Mouse (Mus musculus) embryonic facial prominence, embryonic 12.5 days (tissue): ENCODE results near the gene Mapt. TPM values are rescaled to one million over a fixed set of nuclear protein-coding genes. Genes with fewer than 3 reads are reported as not detected.

Source experiments
- ATAC-seq: fragments of 200-750 bp; cut with Nextera tagmentation; 2 replicates; pipeline ENCODE4 v1.8.0; 2017; ENCODE audit not compliant: insufficient number of reproducible peaks, insufficient read depth, low FRiP score, low TSS enrichment
- H3K27ac ChIP-seq: fragments of 300-500 bp; sonication (generic); 2 replicates; pipeline ENCODE4 v1.5.1; 2016; ENCODE audit warnings: mild to moderate bottlenecking
- H3K27me3 ChIP-seq: fragments of 300-500 bp; sonication (generic); 2 replicates; pipeline ENCODE4 v1.6.1; 2016; ENCODE audit warnings: mild to moderate bottlenecking, moderate library complexity
- H3K36me3 ChIP-seq: fragments of 300-500 bp; sonication (generic); 2 replicates; pipeline ENCODE4 v1.6.1; 2016; ENCODE audit warnings: mild to moderate bottlenecking
- H3K4me1 ChIP-seq: fragments of 300-500 bp; sonication (generic); 2 replicates; pipeline ENCODE4 v1.6.1; 2016
- H3K4me2 ChIP-seq: fragments of 300-500 bp; sonication (generic); replicated peaks from 2 replicates; pipeline ENCODE4 v1.6.1; 2016; ENCODE audit warnings: mild to moderate bottlenecking, moderate library complexity
- H3K4me3 ChIP-seq: fragments of 300-500 bp; sonication (generic); 2 replicates; pipeline ENCODE4 v1.5.1; 2016; ENCODE audit warnings: mild to moderate bottlenecking
- H3K9ac ChIP-seq: fragments of 300-500 bp; sonication (generic); 2 replicates; pipeline ENCODE4 v1.6.1; 2016; ENCODE audit warnings: mild to moderate bottlenecking, moderate library complexity
- H3K9me3 ChIP-seq: fragments of 300-500 bp; sonication (generic); 2 replicates; pipeline ENCODE4 v1.6.1; 2016; ENCODE audit warnings: mild to moderate bottlenecking, moderate library complexity
- WGBS: fragments of 180-500 bp; shearing (Covaris S2); methylation state at CpG from one replicate; pipeline ENCODE4 v1.1.7; 2016; 5-methylcytosine and 5-hydroxymethylcytosine counted together
- polyA plus RNA-seq: library from polyadenylated mRNA; unstranded; fragments of >200 nt; fragmentation: Nextera tagmentation; extraction: Ambion mirVana; gene quantifications from 2 replicates; pipeline ENCODE4 v1.2.1, GENCODE M21; 2016

Mapt gene
- 24.1 and 33.2 TPM in 2 replicates for polyA plus RNA-seq

DNA sequence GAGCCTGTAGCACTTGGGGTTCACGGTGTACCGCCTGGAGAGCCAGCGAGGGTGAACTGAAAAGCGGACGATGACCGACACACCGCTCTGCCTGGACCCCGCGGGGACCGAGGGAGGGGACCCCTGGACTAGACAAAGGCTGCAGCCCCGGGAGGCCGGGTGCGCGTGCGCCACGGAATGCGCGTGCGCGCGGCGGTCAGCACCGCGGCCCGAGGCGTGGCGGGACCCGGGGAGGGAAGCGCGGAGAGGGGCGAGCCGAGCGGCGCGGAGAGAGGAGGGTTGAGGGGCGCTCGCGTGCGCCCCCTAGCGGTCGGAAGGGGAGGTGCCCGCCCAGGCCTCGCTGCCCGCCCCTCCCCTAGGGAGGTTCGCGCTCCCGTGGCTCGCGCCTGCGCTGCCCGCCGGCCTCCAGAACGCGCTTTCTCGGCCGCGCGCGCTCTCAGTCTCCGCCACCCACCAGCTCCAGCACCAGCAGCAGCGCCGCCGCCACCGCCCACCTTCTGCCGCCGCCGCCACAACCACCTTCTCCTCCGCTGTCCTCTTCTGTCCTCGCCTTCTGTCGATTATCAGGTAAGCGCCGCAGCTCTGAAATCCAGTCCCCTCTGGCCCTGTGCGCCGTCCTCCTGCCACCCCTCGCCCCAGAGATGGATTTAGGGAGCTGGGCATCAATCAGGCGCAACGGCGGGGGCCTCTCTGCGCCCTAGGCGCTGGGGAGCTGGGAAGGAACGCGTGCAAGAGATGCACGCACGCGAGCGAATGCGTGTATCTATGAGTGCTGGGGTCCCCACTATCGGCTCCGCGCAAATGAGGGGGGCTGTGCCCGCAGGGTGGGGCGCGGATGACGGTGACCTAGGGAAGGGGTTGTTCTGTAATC is at the start of gene Mapt:
TSS of gene Mapt (plus strand) at position 350 of the 871 bp plus-strand sequence.
- Histone ChIP-seq H3K36me3 (no peaks in the 10 kb centered on the region), H3K27me3 (peaks cover 61% of the 10 kb centered on the region), H3K4me2 (peak within 1 kb of the TSS; percentile 99), H3K4me1 (peaks cover 29% of the 10 kb centered on the region), H3K9ac (peak within 1 kb of the TSS; percentile 63), H3K27ac (0 out of 2 replicates have a peak within 1 kb of the TSS, but pooled peaks have one; percentile 19), H3K9me3 (no peaks in the 10 kb centered on the region), H3K4me3 (peak within 1 kb of the TSS; percentile 65)
- WGBS: under 1% methylated on average over 74 of the region's 94 CpGs
- peak; percentile 85 for ATAC-seq

DNA sequence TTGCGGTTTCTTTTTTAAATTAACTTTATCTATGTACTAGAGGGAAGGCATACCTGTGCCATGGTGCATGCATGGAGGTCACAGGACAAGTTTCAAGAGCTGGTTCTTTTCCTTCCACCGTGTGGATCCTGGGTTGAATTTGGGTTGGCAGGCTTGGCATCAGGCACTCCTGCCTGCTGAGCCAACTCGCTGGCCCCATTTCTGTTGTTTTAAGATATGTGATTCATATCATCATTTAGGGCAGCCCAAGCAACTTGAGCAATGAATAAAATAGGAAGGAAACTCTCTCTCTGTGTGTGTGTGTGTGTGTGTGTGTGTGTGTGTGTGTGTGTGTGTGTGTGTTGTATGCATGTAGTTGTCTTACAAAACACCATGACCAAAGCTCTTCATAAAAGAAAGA is 49.0 kb upstream of the Mapt start:
- Histone ChIP-seq H3K27ac (no peak overlapping the region), H3K27me3 (0 out of 2 replicates have a peak, but pooled peaks cover 4% of the 10 kb centered on the region), H3K9ac (no peak overlapping the region), H3K36me3 (no peaks in the 10 kb centered on the region), H3K9me3 (no peaks in the 10 kb centered on the region), H3K4me1 (no peaks in the 10 kb centered on the region), H3K4me3 (no peak overlapping the region), H3K4me2 (no peak overlapping the region)
- no peak for ATAC-seq
- 89% methylated on average over 3 of the region's 3 CpGs for WGBS

DNA sequence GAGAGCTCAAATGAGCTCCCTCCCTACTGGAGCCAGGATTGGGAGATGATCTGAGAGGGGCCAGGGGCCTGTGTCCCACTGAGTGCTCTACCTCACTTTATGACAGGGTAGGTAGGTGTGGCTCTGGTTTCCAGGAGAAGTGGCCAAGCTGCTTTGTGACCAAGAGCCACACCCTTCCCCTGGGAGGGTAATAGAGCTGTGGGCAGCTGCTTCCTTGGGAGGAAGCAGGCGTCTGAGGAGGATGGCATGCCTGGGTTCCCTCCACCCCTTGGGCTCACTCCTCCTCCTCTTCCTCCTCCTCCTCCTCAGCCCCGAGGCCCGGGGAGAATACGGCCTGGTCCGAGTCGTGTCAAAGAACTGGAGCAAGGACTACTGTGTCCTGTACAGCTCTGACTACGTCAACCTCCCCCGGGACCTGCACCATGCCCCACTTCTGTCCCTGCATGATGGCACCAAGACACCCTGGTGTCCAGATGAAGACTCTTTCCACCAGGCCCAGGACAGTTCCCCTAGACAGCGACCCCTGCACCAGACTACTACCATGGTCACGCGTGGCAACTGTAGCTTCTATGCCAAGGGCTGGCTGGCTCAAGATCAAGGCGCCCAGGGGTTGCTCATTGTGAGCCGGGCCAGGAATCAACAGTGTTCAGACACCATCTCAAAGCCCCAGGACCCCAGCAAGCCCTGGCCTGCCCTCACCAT is 44.9 kb upstream of the Mapt start, which contains the start of gene Sppl2c:
TSS of gene Sppl2c (plus strand) at position 193 of the 702 bp plus-strand sequence.
- H3K4me3 ChIP-seq: no peak within 1 kb of the TSS
- no peak within 1 kb of the TSS for H3K27ac ChIP-seq
- no peaks in the 10 kb centered on the region for H3K4me1 ChIP-seq
- H3K9ac ChIP-seq: no peak within 1 kb of the TSS
- no peaks in the 10 kb centered on the region for H3K36me3 ChIP-seq
- 0 out of 2 replicates have a peak, but pooled peaks cover 4% of the 10 kb centered on the region for H3K27me3 ChIP-seq
- no peak for ATAC-seq
- H3K9me3 ChIP-seq: no peaks in the 10 kb centered on the region
- no peak within 1 kb of the TSS for H3K4me2 ChIP-seq
- 84% methylated on average over 13 of the region's 13 CpGs for WGBS

DNA sequence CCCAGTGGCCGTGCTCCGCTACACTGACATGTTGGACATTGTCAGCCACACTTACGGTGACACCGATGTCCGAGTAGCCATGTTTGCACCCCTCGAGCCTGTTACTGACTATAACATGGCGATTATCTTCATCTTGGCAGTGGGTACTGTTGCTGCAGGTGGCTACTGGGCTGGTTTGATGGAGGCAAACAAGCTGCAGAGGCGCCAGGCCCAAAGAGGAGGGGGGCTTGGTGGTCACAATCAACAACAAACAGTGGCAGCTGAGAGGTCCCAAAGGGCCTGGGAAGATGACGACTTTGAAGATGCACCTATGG is 44.4 kb upstream of the Mapt start:
- Histone ChIP-seq H3K4me1 (no peaks in the 10 kb centered on the region), H3K4me2 (no peak overlapping the region), H3K4me3 (no peak overlapping the region), H3K27me3 (0 out of 2 replicates have a peak, but pooled peaks cover 4% of the 10 kb centered on the region), H3K9ac (no peak overlapping the region), H3K27ac (no peak overlapping the region), H3K9me3 (no peaks in the 10 kb centered on the region), H3K36me3 (no peaks in the 10 kb centered on the region)
- no peak for ATAC-seq
- WGBS: 89% methylated on average over 9 of the region's 9 CpGs

DNA sequence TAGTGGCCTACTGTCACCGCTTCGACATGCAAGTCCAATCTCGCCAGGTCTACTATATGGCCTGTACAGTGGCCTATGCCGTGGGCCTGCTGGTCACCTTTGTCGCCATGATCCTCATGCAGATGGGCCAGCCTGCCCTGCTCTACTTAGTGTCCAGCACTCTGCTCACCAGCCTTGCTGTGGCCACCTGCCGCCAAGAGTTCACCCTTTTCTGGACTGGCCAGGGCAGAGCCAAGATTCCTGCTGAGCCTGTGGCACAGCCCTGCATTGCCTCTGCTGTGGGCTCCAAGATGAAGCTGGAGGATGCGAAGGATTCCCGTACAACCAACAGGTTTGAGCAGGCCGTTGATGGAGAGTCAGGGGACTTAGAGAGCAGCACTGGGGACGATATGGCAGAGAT is 43.4 kb upstream of the Mapt start:
- Histone ChIP-seq H3K4me3 (no peak overlapping the region), H3K4me2 (no peak overlapping the region), H3K36me3 (no peaks in the 10 kb centered on the region), H3K27ac (no peak overlapping the region), H3K27me3 (0 out of 2 replicates have a peak, but pooled peaks cover 4% of the 10 kb centered on the region), H3K9ac (no peak overlapping the region), H3K4me1 (no peaks in the 10 kb centered on the region), H3K9me3 (no peaks in the 10 kb centered on the region)
- 92% methylated on average over 10 of the region's 10 CpGs for WGBS
- no peak for ATAC-seq

DNA sequence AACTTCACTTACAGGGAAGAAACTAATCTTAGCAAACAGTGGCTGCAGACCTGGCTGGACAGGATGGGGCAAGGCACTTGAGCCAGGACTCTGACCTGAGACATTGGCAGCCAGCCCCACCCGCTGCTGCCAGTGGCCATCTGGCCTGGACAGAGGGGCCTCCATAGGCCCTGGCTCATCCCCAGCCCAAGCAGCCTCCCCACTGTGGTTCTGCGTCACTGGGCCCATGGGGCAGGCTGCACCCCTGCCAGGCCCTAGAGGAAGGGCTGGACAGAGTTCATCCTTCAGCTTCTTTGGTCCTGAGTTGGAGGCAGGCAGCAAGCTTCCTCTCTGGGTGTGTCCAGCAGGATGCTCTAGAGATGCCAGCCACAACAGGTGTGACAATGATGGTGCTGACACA is 41.2 kb upstream of the Mapt start:
- no peak for ATAC-seq
- Histone ChIP-seq H3K36me3 (no peaks in the 10 kb centered on the region), H3K9ac (no peak overlapping the region), H3K4me2 (no peak overlapping the region), H3K27me3 (0 out of 2 replicates have a peak, but pooled peaks cover 1% of the 10 kb centered on the region), H3K27ac (no peak overlapping the region), H3K4me3 (no peak overlapping the region), H3K9me3 (no peaks in the 10 kb centered on the region), H3K4me1 (no peaks in the 10 kb centered on the region)
- WGBS: 77% methylated on average over 2 of the region's 2 CpGs

DNA sequence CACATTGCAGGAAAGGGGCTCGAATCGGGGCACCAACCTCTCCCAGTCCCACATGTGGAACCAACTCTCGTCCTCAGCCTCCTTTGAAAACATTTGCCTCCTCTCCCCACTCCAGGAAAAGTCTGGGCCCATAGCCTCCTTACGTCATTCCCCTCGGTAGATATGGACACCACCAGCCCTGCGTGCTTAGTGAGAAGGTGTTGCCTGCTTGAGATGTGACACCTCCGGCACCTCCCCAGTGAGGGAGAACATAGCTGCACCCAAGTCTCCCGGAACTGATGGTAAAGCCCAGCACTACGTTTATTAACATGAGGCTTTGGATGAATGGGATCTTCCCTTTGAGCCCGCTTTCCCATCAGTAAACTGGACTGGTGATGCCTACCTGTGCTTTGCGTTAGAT is 35.8 kb upstream of the Mapt start:
- 75% methylated on average over 11 of the region's 11 CpGs for WGBS
- ATAC-seq: no peak
- H3K9ac ChIP-seq: no peak overlapping the region

DNA sequence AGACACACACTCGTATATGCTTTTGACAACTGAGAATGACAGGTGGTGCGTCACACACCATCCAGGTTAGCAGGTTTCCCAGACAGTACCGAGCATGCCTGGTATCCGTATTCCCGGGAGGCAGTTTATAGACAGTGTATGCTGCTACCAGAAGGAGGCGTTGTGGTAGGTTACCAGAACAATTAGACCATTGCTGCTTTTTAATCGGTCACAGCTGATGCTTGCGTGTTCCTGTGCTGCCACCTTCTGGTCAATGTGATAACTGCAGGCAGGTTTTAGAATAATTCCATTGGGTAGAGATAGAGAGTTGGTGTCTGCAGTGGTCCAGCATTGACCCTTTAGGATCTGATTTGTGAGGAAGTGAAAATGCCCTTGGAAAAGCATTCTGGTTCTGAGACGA is 35.4 kb upstream of the Mapt start:
- WGBS: 7% methylated on average over 9 of the region's 9 CpGs
- 0 out of 2 replicates have a peak, but pooled peaks cover 9% of the 10 kb centered on the region for H3K27me3 ChIP-seq
- H3K36me3 ChIP-seq: no peaks in the 10 kb centered on the region
- no peaks in the 10 kb centered on the region for H3K4me1 ChIP-seq
- no peaks in the 10 kb centered on the region for H3K9me3 ChIP-seq
- H3K4me2 ChIP-seq: no peak overlapping the region
- H3K27ac ChIP-seq: no peak overlapping the region
- H3K4me3 ChIP-seq: no peak overlapping the region
- ATAC-seq: 0 out of 2 replicates have a peak, but pooled peaks have one; percentile 41
- no peak overlapping the region for H3K9ac ChIP-seq

More for the DNA sequence above, 35.8 kb upstream of the Mapt start:
- H3K4me2 ChIP-seq: no peak overlapping the region
- no peak overlapping the region for H3K27ac ChIP-seq
- 0 out of 2 replicates have a peak, but pooled peaks cover 9% of the 10 kb centered on the region for H3K27me3 ChIP-seq
- H3K4me1 ChIP-seq: no peaks in the 10 kb centered on the region
- H3K4me3 ChIP-seq: no peak overlapping the region
- no peaks in the 10 kb centered on the region for H3K36me3 ChIP-seq
- H3K9me3 ChIP-seq: no peaks in the 10 kb centered on the region

DNA sequence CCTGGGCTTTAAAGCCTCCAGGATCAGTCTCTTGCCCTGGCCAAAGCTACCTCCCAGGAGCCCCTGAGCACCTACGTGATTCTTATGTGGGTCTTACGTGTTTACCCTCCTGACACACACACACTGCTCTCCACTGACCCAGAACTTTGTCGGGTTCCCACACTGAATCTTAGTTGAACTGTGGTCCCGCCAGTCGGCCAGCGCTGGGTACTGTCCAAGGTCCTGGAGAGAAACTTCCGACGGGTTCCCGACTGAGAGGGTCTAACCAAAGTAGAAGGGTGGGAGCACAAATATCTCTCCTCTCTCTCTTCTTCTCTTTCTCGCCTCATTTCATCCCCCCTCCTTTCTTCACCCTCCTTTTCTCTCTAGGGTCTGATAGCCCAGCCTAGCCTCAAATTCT is 33.3 kb upstream of the Mapt start:
- Histone ChIP-seq H3K9me3 (peaks cover 10% of the 10 kb centered on the region), H3K27ac (no peak overlapping the region), H3K4me2 (no peak overlapping the region), H3K4me3 (no peak overlapping the region), H3K27me3 (0 out of 2 replicates have a peak, but pooled peaks cover 9% of the 10 kb centered on the region), H3K9ac (no peak overlapping the region), H3K36me3 (no peaks in the 10 kb centered on the region), H3K4me1 (no peaks in the 10 kb centered on the region)
- no peak for ATAC-seq
- WGBS: 9% methylated on average over 10 of the region's 10 CpGs

DNA sequence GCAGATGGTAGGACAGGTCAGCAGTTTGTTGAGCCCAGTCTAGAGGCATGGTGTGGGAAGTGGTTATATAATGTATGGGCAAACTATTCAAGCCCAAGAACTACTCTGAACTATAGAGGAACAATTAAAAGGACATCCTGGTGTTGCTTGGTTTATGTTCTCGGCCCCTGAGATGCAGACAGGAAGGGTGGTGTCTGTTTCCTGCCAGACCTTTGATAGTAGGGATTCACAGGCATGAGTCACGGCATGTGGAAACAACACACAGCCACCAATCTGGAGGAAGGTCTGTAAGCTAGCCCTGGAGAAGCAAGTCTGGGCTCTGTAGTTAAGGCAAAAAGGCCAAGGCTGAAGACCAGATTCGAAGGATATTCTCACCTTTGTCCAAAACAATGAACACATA is 27.9 kb upstream of the Mapt start:
- WGBS: 88% methylated on average over 3 of the region's 3 CpGs
- ATAC-seq: no peak

DNA sequence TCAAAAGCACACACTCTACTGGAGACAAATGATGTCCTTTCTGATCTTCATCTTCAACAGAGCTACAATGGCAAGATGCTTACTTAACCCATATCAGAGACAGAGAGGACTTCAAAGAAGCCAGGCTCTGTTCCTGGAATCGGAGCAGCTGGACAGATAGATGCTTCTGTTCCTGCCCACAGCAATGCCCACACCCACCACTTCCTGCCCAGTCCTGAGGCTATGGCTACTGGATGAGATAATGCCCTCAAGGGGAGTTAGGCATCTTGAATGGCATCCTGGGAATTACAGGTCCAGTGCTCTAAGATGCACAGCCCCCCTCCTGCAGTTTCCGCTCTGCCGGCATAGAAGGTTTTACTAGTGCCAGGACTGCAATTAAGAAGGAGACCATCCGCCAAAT is 24.6 kb upstream of the Mapt start:
- H3K36me3 ChIP-seq: no peaks in the 10 kb centered on the region
- H3K9me3 ChIP-seq: peaks cover 9% of the 10 kb centered on the region
- no peak overlapping the region for H3K9ac ChIP-seq
- 87% methylated on average over 4 of the region's 4 CpGs for WGBS
- H3K4me2 ChIP-seq: no peak overlapping the region
- no peak overlapping the region for H3K27ac ChIP-seq
- ATAC-seq: no peak
- no peaks in the 10 kb centered on the region for H3K4me1 ChIP-seq
- no peaks in the 10 kb centered on the region for H3K27me3 ChIP-seq
- H3K4me3 ChIP-seq: no peak overlapping the region

More for the DNA sequence above, 27.9 kb upstream of the Mapt start:
- Histone ChIP-seq H3K36me3 (no peaks in the 10 kb centered on the region), H3K27me3 (no peaks in the 10 kb centered on the region), H3K27ac (no peak overlapping the region), H3K4me3 (no peak overlapping the region), H3K9me3 (peaks cover 10% of the 10 kb centered on the region), H3K9ac (no peak overlapping the region), H3K4me2 (no peak overlapping the region), H3K4me1 (no peaks in the 10 kb centered on the region)

DNA sequence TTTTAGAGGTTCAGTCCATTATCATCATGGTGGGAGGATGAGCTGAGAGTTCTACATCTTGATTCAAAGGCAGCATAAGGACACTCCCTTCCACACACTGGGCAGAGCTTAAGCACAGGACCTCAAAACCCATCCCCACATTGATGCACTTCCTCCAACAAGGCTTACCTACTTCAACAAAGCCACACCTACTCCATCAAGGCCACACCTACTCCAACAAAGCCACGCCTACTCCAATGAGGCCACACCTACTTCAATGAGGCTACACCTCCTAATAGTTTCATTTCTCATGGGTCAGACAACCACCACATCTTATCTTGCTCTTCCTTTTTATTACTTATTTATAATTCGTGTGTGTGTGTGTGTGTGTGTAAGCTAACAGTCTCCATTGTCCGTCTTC is 22.1 kb upstream of the Mapt start:
- Histone ChIP-seq H3K36me3 (no peaks in the 10 kb centered on the region), H3K4me1 (no peaks in the 10 kb centered on the region), H3K27ac (no peak overlapping the region), H3K9ac (no peak overlapping the region), H3K27me3 (no peaks in the 10 kb centered on the region), H3K9me3 (no peaks in the 10 kb centered on the region), H3K4me2 (no peak overlapping the region), H3K4me3 (no peak overlapping the region)
- 71% methylated on average over 3 of the region's 3 CpGs for whole genome bisulfite sequencing
- no peak for ATAC-seq
